Mouse (Mus musculus) gastrocnemius, postnatal 14 days (tissue): ENCODE data around the gene Cd83. TPM values are rescaled to one million over a fixed set of nuclear protein-coding genes. Genes with fewer than 3 reads are reported as not detected.

Experiments
- DNase-seq: peaks from one replicate; pipeline ENCODE4 v3.0.0; 2021; ENCODE audit warnings: mixed read lengths
- intact Hi-C: fragments of 180-260 bp; cut with DNase I; formaldehyde crosslinking; loops from one replicate; pipeline ENCODE4 v1.15.1; 2025; ENCODE audit warnings: low total_unique reads
- total RNA-seq, 2 experiments: library from RNA; stranded (reverse); gene quantifications; 2 replicates each; pipeline ENCODE4 v1.2.3; 2021

Cd83 gene
- total RNA-seq, 2 experiments from 2014 or later: 0.73 to 1.8 TPM

DNA sequence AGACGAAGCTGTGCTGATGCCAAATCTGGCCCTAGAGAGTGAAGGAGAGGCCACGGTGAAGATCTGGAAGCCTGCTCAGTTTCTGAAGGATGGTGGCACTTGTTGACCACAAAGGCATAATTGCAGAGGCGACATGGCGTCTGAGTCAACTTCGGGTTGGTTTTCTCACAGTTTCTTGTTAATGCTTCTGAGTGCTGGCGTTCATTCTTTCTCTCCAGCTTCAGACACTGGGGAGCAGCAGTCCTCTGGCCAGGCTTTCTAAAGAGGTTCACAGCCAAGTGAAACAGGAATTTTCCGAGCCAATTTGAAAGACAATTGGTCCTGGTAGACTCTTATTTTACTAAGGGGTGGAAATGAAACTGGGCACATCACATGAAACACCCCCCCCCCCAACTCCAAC is 62.6 kb downstream of the Cd83 start:
- intact Hi-C loops: loop anchor here (5.0 kb wide), 1 partner anchor 40 kb away; no protein-coding TSS in a partner anchor
- no peak for DNase-seq

DNA sequence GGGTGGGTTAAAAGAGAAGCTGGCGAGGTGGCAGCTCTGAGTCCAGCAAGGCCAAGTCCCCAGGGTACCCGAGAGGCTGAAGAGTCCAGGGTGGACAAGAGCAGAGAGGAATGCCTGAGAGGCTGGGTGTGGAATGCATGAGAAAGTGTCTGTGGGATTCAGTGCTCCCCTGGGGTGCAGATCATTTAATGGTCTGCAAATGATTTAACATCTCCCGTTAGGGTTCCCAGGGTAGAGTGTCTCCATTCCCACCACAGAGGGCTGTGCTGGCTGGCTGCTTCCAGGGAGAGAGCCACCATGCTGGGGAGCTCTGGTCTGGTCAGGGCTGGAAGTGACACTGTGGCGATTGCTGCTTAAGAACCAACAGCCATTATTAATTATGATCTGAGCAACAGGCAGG is 65.2 kb downstream of the Cd83 start:
- intact Hi-C loops: loop anchor here (5.0 kb wide), 1 partner anchor 43 kb away; no protein-coding TSS in a partner anchor
- DNase-seq: no peak

DNA sequence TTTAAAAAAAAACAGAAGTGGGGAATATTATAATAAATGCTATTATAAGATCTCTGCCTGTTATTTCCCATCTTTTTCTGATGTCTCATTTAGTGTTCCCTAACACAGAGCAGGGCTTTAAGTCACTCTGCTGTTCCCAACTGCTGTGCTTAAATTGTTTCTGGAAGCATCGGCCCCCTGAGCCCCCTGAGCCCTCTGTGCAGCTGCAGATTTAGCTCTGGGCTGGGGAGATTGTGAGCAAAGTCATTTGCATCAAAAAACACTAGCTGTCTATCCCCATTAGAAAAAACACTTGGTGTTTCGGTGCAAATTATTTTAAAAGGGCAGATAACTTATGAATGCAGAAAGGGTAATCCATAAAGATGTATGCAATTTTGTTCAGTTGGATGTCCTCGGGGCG is 66.5 kb downstream of the Cd83 start:
- DNase-seq: no peak

More for the DNA sequence above, 66.5 kb downstream of the Cd83 start:
- intact Hi-C loops: no loop called here

Other genes with a start within 250 kb of the Cd83 start
- 10 to 100 TPM; 21.1 to 21.8 TPM for gene Mcur1, start 224.6 kb upstream of the Cd83 start, total RNA-seq
- under 1 TPM; 0.18 to 0.27 TPM for gene Rnf182, start 169.1 kb upstream of the Cd83 start, total RNA-seq